Mouse (Mus musculus): ENCODE results near the gene Hmcn2. TPM values are rescaled to one million over a fixed set of nuclear protein-coding genes. Genes with fewer than 3 reads are reported as not detected.

Hmcn2 gene
- polyA plus RNA-seq, 1 experiment from 2014 or later = not detected

DNA sequence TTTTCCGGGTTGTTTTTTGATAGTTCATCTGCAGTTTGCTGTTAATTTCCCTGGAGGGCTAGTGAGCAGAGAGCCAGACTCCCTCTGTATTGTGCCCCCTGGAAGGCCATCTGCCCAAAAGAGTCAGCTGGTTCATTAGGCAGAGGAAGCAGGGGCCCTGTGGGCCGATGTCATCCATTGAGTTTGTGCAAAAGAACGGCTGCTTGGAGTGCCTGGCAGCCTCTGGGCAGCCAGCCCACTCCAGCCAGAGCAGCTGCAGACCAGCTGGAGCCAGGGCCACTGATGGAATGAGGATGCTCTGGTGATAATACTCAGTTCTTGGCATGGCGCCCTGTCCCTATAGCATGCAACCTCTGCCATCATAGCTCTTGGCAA lies 135.2 kb downstream of the Hmcn2 start:
- no peak overlapping the region for H3K4me3 ChIP-seq (ENCODE audit: low read depth, low read length)
- 0 out of 2 replicates have a peak, but pooled peaks cover 5% of the 10 kb centered on the region for H3K4me1 ChIP-seq (ENCODE audit: control insufficient read depth, insufficient read depth, low read length)
- ATAC-seq (ENCODE audit: insufficient number of reproducible peaks, low FRiP score, low TSS enrichment, low read depth) = no peak
- no peak overlapping the region for H3K9ac ChIP-seq (ENCODE audit: low read length)
- no peak overlapping the region for H3K27ac ChIP-seq (replicated peaks; ENCODE audit: low read depth, low read length)
- no peaks in the 10 kb centered on the region for H3K27me3 ChIP-seq (ENCODE audit: control insufficient read depth, insufficient read depth, low read length)
- H3K36me3 ChIP-seq (ENCODE audit: control insufficient read depth, insufficient read depth, low read length) = no peaks in the 10 kb centered on the region
- H3K9me3 ChIP-seq (ENCODE audit: control insufficient read depth, low read length) = no peaks in the 10 kb centered on the region
- no peak for DNase-seq (ENCODE audit: low spot score)
- H3K4me2 ChIP-seq (ENCODE audit: low read depth, severe bottlenecking) = no peak overlapping the region
- 61% methylated on average over 4 of the region's 4 CpGs for WGBS

GRCm38 (mm10) chr2:31449902-31450301 lies 135.7 kb downstream of the Hmcn2 start:
- no peak overlapping the region for H3K9ac ChIP-seq (ENCODE audit: low read length)
- H3K27me3 ChIP-seq (ENCODE audit: control insufficient read depth, insufficient read depth, low read length) = no peaks in the 10 kb centered on the region
- H3K4me1 ChIP-seq (ENCODE audit: control insufficient read depth, insufficient read depth, low read length) = 0 out of 2 replicates have a peak, but pooled peaks cover 5% of the 10 kb centered on the region
- WGBS = 93% methylated on average over 4 of the region's 4 CpGs
- ATAC-seq (ENCODE audit: insufficient number of reproducible peaks, low FRiP score, low TSS enrichment, low read depth) (no peak), DNase-seq (ENCODE audit: low spot score) (no peak)
- H3K27ac ChIP-seq (replicated peaks; ENCODE audit: low read depth, low read length) = no peak overlapping the region
- H3K9me3 ChIP-seq (ENCODE audit: control insufficient read depth, low read length) = no peaks in the 10 kb centered on the region
- H3K36me3 ChIP-seq (ENCODE audit: control insufficient read depth, insufficient read depth, low read length) = no peaks in the 10 kb centered on the region
- no peak overlapping the region for H3K4me3 ChIP-seq (ENCODE audit: low read depth, low read length)
- H3K4me2 ChIP-seq (ENCODE audit: low read depth, severe bottlenecking) = no peak overlapping the region

- H3K4me3 ChIP-seq (ENCODE audit: low read depth, low read length) = no peak overlapping the region
- WGBS = 72% methylated on average over 3 of the region's 3 CpGs
- no peaks in the 10 kb centered on the region for H3K36me3 ChIP-seq (ENCODE audit: control insufficient read depth, insufficient read depth, low read length)
- H3K9ac ChIP-seq (ENCODE audit: low read length) = no peak overlapping the region
- H3K4me1 ChIP-seq (ENCODE audit: control insufficient read depth, insufficient read depth, low read length) = 0 out of 2 replicates have a peak, but pooled peaks cover 5% of the 10 kb centered on the region
- no peak for DNase-seq (ENCODE audit: low spot score)
- no peak for ATAC-seq (ENCODE audit: insufficient number of reproducible peaks, low FRiP score, low TSS enrichment, low read depth)
- no peak overlapping the region for H3K27ac ChIP-seq (replicated peaks; ENCODE audit: low read depth, low read length)
- no peaks in the 10 kb centered on the region for H3K27me3 ChIP-seq (ENCODE audit: control insufficient read depth, insufficient read depth, low read length)
- H3K4me2 ChIP-seq (ENCODE audit: low read depth, severe bottlenecking) = no peak overlapping the region
- no peaks in the 10 kb centered on the region for H3K9me3 ChIP-seq (ENCODE audit: control insufficient read depth, low read length)
These were observed 136.4 kb downstream of the Hmcn2 start for GRCm38 (mm10) chr2:31450661-31451060.

GRCm38 (mm10) chr2:31451530-31451929 lies 137.3 kb downstream of the Hmcn2 start:
- Histone ChIP-seq H3K4me1 (ENCODE audit: control insufficient read depth, insufficient read depth, low read length) (0 out of 2 replicates have a peak, but pooled peaks cover 5% of the 10 kb centered on the region), H3K27ac (replicated peaks; ENCODE audit: low read depth, low read length) (no peak overlapping the region)
- WGBS = 14% methylated on average over 1 of the region's 1 CpGs

GRCm38 (mm10) chr2:31453011-31453410 lies 138.8 kb downstream of the Hmcn2 start:
- no peak for ATAC-seq (ENCODE audit: insufficient number of reproducible peaks, low FRiP score, low TSS enrichment, low read depth)
- WGBS = 83% methylated on average over 13 of the region's 13 CpGs
- no peak overlapping the region for H3K4me2 ChIP-seq (ENCODE audit: low read depth, severe bottlenecking)
- H3K36me3 ChIP-seq (ENCODE audit: control insufficient read depth, insufficient read depth, low read length) = no peaks in the 10 kb centered on the region
- H3K4me3 ChIP-seq (ENCODE audit: low read depth, low read length) = no peak overlapping the region
- H3K9me3 ChIP-seq (ENCODE audit: control insufficient read depth, low read length) = no peaks in the 10 kb centered on the region
- no peak overlapping the region for H3K27ac ChIP-seq (replicated peaks; ENCODE audit: low read depth, low read length)
- no peaks in the 10 kb centered on the region for H3K27me3 ChIP-seq (ENCODE audit: control insufficient read depth, insufficient read depth, low read length)
- no peak overlapping the region for H3K9ac ChIP-seq (ENCODE audit: low read length)
- DNase-seq (ENCODE audit: low spot score) = no peak
- H3K4me1 ChIP-seq (ENCODE audit: control insufficient read depth, insufficient read depth, low read length) = 0 out of 2 replicates have a peak, but pooled peaks cover 5% of the 10 kb centered on the region

More at GRCm38 (mm10) chr2:31451530-31451929, 137.3 kb downstream of the Hmcn2 start:
- DNase-seq (ENCODE audit: low spot score) (no peak), ATAC-seq (ENCODE audit: insufficient number of reproducible peaks, low FRiP score, low TSS enrichment, low read depth) (no peak)
- Histone ChIP-seq H3K4me2 (ENCODE audit: low read depth, severe bottlenecking) (no peak overlapping the region), H3K4me3 (ENCODE audit: low read depth, low read length) (no peak overlapping the region), H3K36me3 (ENCODE audit: control insufficient read depth, insufficient read depth, low read length) (no peaks in the 10 kb centered on the region), H3K9me3 (ENCODE audit: control insufficient read depth, low read length) (no peaks in the 10 kb centered on the region), H3K9ac (ENCODE audit: low read length) (no peak overlapping the region), H3K27me3 (ENCODE audit: control insufficient read depth, insufficient read depth, low read length) (no peaks in the 10 kb centered on the region)

DNA sequence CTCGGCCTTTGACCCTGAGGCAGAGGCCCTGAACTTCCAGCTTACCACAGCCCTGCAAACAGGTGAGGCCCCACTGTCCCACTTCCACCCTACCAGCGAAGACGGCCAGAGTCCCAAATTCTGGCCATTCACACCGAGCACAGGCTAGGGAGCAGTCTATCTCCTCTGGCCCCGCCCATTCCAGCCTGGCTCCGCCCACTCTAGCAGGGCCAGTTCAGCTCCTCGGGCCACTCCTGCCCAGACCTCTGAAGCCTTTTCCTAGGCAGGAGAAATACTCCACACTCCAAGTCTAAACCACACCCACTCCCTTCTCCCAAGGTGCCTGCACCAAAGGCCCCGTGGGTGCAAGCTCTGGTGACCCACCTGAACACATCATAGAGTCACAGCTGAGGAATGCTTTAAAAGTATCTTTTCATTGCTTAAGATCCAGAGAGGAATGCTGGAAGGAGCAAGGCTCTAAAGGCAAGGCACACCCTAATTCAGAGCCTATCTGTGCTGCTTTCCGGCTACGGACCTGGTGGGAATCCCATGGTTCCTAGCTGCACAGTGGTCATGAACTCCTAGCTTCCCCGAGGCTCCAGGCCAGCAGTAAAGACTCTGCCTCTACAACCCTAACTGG lies 139.5 kb downstream of the Hmcn2 start:
- DNase-seq (ENCODE audit: low spot score) (no peak), ATAC-seq (ENCODE audit: insufficient number of reproducible peaks, low FRiP score, low TSS enrichment, low read depth) (no peak)
- Histone ChIP-seq H3K9ac (ENCODE audit: low read length) (no peak overlapping the region), H3K27me3 (ENCODE audit: control insufficient read depth, insufficient read depth, low read length) (0 out of 2 replicates have a peak, but pooled peaks cover 3% of the 10 kb centered on the region), H3K4me2 (ENCODE audit: low read depth, severe bottlenecking) (no peak overlapping the region), H3K36me3 (ENCODE audit: control insufficient read depth, insufficient read depth, low read length) (no peaks in the 10 kb centered on the region), H3K4me1 (ENCODE audit: control insufficient read depth, insufficient read depth, low read length) (0 out of 2 replicates have a peak, but pooled peaks cover 5% of the 10 kb centered on the region), H3K9me3 (ENCODE audit: control insufficient read depth, low read length) (no peaks in the 10 kb centered on the region), H3K27ac (replicated peaks; ENCODE audit: low read depth, low read length) (no peak overlapping the region), H3K4me3 (ENCODE audit: low read depth, low read length) (no peak overlapping the region)
- 35% methylated on average over 11 of the region's 11 CpGs for WGBS

- ATAC-seq (ENCODE audit: insufficient number of reproducible peaks, low FRiP score, low TSS enrichment, low read depth) (no peak), DNase-seq (ENCODE audit: low spot score) (no peak)
- H3K27me3 ChIP-seq (ENCODE audit: control insufficient read depth, insufficient read depth, low read length) = 0 out of 2 replicates have a peak, but pooled peaks cover 8% of the 10 kb centered on the region
- H3K4me2 ChIP-seq (ENCODE audit: low read depth, severe bottlenecking) = no peak overlapping the region
- no peak overlapping the region for H3K9ac ChIP-seq (ENCODE audit: low read length)
- no peak overlapping the region for H3K4me3 ChIP-seq (ENCODE audit: low read depth, low read length)
- H3K4me1 ChIP-seq (ENCODE audit: control insufficient read depth, insufficient read depth, low read length) = 0 out of 2 replicates have a peak, but pooled peaks cover 5% of the 10 kb centered on the region
- no peak overlapping the region for H3K27ac ChIP-seq (replicated peaks; ENCODE audit: low read depth, low read length)
- no peaks in the 10 kb centered on the region for H3K36me3 ChIP-seq (ENCODE audit: control insufficient read depth, insufficient read depth, low read length)
- H3K9me3 ChIP-seq (ENCODE audit: control insufficient read depth, low read length) = no peaks in the 10 kb centered on the region
- WGBS = 75% methylated on average over 8 of the region's 8 CpGs
These were observed 140.1 kb downstream of the Hmcn2 start for GRCm38 (mm10) chr2:31454280-31454679.

DNA sequence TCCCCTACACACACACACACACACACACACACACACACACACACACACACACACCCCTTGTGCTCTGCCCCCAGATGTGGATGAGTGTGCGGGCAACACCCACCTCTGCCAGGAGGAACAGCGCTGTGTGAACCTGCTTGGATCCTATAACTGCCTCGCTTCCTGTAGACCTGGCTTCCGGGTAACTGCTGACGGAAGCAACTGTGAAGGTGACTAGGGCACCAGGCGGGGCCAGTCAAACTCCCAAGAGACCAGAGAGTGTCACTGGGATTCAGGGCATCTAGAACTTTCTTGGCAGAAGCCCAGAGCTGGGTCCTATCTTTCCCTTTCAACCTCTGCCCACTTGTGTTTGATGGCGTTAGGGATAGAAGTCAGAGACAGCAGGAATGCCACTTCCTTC lies 141.2 kb downstream of the Hmcn2 start:
- Histone ChIP-seq H3K9ac (ENCODE audit: low read length) (no peak overlapping the region), H3K9me3 (ENCODE audit: control insufficient read depth, low read length) (no peaks in the 10 kb centered on the region), H3K4me3 (ENCODE audit: low read depth, low read length) (no peak overlapping the region), H3K27me3 (ENCODE audit: control insufficient read depth, insufficient read depth, low read length) (peaks cover 16% of the 10 kb centered on the region), H3K4me1 (ENCODE audit: control insufficient read depth, insufficient read depth, low read length) (0 out of 2 replicates have a peak, but pooled peaks cover 8% of the 10 kb centered on the region), H3K27ac (replicated peaks; ENCODE audit: low read depth, low read length) (no peak overlapping the region), H3K4me2 (ENCODE audit: low read depth, severe bottlenecking) (no peak overlapping the region), H3K36me3 (ENCODE audit: control insufficient read depth, insufficient read depth, low read length) (no peaks in the 10 kb centered on the region)
- DNase-seq (ENCODE audit: low spot score) (no peak), ATAC-seq (ENCODE audit: insufficient number of reproducible peaks, low FRiP score, low TSS enrichment, low read depth) (no peak)
- WGBS = 87% methylated on average over 7 of the region's 7 CpGs

All from limb, embryonic 11.5 days (tissue).